Mouse (Mus musculus): Measurements from ENCODE around the gene Mstn.

Mstn gene

DNA sequence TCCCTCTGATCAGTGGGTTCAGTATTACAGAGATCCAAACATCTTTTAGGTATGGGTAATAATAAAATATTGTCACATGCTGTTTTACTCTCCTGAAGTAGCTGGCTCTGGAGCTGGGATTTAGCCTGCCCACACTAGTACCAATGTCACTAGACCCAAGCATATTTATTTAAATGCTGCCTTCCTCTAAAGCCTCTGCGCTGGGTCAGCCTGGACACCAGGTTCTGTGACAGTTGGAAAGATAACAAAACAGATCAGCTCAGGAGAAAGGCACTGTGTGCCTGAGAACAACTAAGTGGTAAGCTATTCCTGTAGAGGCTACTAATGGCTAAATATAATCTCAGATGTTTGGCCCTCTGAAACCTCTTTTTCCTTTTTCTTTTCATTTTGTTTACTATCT, 49.1 kb downstream of the Mstn start:
- no peak for DNase-seq
